Mouse (Mus musculus): ENCODE measurements around the gene Igsf21.

DNA sequence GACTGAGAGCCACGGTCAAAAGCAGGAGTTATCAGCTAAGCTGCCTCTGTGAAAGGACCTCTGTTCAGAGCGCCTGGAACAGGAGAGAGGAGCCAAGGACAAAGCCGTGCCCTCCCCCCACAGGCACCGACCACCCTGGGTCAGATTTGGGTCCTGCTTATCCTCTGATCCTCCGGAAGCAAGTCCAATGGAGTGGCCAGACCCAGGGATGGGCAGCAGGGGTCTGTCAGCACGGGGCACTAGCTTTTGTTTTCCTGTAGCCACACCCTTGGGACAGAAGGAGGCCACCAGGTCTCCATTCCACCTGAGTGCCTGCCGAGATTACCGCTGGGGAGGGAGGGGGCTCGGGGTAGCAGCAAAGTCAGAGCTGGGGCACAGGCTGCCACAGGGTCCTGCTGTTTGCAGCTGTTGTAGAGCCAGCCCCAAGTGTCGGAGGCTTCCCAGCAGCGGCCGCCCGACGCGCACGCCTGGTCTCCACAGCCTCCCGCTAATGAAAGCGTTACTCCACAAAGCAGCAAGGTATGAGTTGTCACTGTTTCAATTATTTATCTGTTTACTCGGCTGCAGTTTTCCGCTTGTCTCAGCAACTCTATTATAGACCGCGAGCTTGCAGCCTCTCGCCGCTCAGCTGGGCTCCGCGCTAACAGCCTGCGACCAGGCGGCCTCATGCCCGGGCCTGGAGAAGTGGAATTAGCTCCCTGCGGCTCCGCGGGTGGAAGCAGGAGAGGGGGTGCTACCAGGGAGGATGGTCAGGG is 137.5 kb downstream of the Igsf21 start:
- TF ChIP-seq GATA1 (IDR thresholded peaks at IDR 0.05; ENCODE audit: low read length) = no peak
- TF ChIP-seq TAL1 (IDR thresholded peaks at IDR 0.05; ENCODE audit: low read length) = no peak
